Mouse (Mus musculus) hindbrain, embryonic 10.5 days (tissue): ENCODE measurements around the gene Pink1. TPM values are rescaled to one million over a fixed set of nuclear protein-coding genes. Genes with fewer than 3 reads are reported as not detected.
"Not testable (repeated sequence)": the region's sequence is repeated elsewhere in the genome, so short reads cannot be mapped to it uniquely, and the experiment has no call there.

ENCODE experiments used
- DNase-seq: peaks from one replicate; pipeline ENCODE4 v3.0.0-alpha.2; 2017; ENCODE audit warnings: low spot score
- H3K27ac ChIP-seq: fragments of 300-500 bp; sonication (generic); 2 replicates; pipeline ENCODE4 v1.5.1; 2016; ENCODE audit warnings: mild to moderate bottlenecking, moderate library complexity
- H3K27me3 ChIP-seq: fragments of 300-500 bp; sonication (generic); 2 replicates; pipeline ENCODE4 v1.6.1; 2016; ENCODE audit warnings: mild to moderate bottlenecking; ENCODE audit not compliant: poor library complexity, insufficient read depth, severe bottlenecking
- H3K36me3 ChIP-seq: fragments of 300-500 bp; sonication (generic); 2 replicates; pipeline ENCODE4 v1.6.1; 2016; ENCODE audit warnings: mild to moderate bottlenecking, moderate library complexity
- H3K4me1 ChIP-seq: fragments of 300-500 bp; sonication (generic); replicated peaks from 2 replicates; pipeline ENCODE4 v1.6.1; 2016; ENCODE audit warnings: mild to moderate bottlenecking
- H3K4me3 ChIP-seq: fragments of 300-500 bp; sonication (generic); 2 replicates; pipeline ENCODE4 v1.5.1; 2016; ENCODE audit warnings: mild to moderate bottlenecking, moderate library complexity
- H3K9me3 ChIP-seq: fragments of 300-500 bp; sonication (generic); 2 replicates; pipeline ENCODE4 v1.6.1; 2016; ENCODE audit warnings: mild to moderate bottlenecking, moderate library complexity
- WGBS: fragments of 180-500 bp; shearing (Covaris S2); methylation state at CpG from one replicate; pipeline ENCODE4 v1.1.7; 2016; 5-methylcytosine and 5-hydroxymethylcytosine counted together
- polyA plus RNA-seq: library from polyadenylated mRNA; unstranded; fragments of >200 nt; fragmentation: Nextera tagmentation; extraction: Ambion mirVana; gene quantifications from 2 replicates; pipeline ENCODE4 v1.2.1, GENCODE M21; 2016

The Pink1 gene
- polyA plus RNA-seq, 1 experiment from 2014 or later: 52.2 TPM

DNA sequence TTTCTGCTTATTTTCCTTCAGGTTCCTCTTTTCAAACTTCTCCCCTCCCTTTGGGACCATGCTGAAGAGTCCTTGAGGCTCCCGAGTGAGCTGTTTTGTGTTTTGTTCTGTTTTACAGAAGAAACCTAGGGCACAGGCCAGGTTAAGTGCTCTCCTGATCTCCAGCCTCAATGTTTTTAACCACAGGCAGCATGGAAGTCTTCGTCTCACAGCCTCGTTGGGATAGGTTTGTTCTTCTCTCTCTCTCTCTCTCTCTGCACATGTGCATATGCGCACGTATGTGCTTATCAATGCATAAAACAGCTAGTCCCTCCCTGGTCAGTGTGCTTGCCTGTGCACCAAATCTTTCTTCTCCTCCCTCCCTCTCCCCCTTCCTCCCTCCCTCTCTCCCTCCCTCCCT lies 10.8 kb upstream of the Pink1 start:
- DNase-seq: no peak
- Histone ChIP-seq H3K27me3 (peaks cover 4% of the 10 kb centered on the region), H3K36me3 (no peaks in the 10 kb centered on the region), H3K27ac (no peak overlapping the region), H3K4me1 (0 out of 2 replicates have a peak, but pooled peaks cover 3% of the 10 kb centered on the region), H3K4me3 (no peak overlapping the region), H3K9me3 (no peaks in the 10 kb centered on the region)
- 80% methylated on average over 5 of the region's 5 CpGs for WGBS

DNA sequence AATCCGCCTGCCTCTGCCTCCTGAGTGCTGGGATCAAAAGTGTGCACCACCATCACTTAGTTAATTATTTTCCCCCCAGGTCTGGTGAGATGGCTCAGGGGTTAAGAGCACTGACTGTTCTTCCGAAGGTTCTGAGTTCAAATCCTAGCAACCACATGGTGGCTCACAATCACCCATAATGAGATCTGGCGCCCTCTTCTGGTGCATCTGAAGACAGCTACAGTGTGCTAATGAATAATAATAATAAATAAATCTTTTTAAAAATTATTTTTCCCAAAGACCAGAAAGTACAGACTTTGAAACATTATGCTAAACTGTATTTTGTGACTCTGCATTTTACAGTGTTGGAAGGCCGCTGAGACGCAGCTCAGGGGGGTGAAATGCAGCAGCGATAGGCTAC lies 9.5 kb upstream of the Pink1 start:
- Histone ChIP-seq H3K27ac (no peak overlapping the region), H3K4me1 (0 out of 2 replicates have a peak, but pooled peaks cover 3% of the 10 kb centered on the region), H3K27me3 (peaks cover 11% of the 10 kb centered on the region), H3K4me3 (no peak overlapping the region), H3K36me3 (no peaks in the 10 kb centered on the region), H3K9me3 (no peaks in the 10 kb centered on the region)
- 88% methylated on average over 6 of the region's 6 CpGs for WGBS
- no peak for DNase-seq

DNA sequence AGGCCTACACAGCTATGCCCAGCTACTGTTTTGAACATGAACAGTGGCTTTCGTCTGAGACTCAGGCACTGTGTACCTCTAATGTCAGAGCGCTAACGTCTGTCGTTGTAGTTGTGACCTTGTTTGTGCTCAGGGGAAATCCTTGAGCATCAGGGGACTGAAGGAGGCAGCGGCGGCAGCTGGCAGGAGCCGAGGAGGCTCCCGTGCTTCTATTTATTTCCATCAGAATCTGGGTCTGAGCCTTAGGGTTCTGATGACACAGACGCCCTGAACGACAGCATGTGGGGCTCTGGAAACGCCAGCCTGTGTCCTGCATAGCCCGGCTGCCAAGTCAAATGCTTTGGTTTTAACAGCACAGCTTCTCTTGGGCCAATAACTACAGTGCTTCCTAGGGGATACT lies 8.9 kb upstream of the Pink1 start:
- WGBS: 84% methylated on average over 12 of the region's 12 CpGs
- Histone ChIP-seq H3K9me3 (no peaks in the 10 kb centered on the region), H3K4me1 (0 out of 2 replicates have a peak, but pooled peaks cover 7% of the 10 kb centered on the region), H3K4me3 (no peak overlapping the region), H3K36me3 (no peaks in the 10 kb centered on the region), H3K27me3 (peaks cover 14% of the 10 kb centered on the region), H3K27ac (no peak overlapping the region)
- no peak for DNase-seq

DNA sequence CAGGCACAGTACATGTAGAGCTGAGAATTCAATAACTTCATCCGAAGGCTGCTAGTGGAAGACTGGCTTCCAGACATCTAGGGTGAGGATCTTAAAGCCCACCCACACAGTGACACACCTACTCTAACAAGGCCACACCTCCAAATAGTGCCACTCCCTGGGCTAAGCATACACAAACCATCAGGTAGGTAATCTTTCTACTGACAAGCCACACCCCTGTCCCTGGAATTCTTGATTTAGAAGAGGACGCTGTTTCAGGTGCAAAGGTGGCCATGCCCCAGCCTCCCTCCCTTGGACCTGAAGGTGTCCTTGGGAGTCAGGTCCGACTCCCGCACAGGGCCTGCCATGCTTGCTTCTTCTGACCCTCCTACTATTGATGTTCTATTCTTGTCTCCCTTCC lies 7.0 kb upstream of the Pink1 start:
- 83% methylated on average over 4 of the region's 4 CpGs for WGBS
- H3K27me3 ChIP-seq: peaks cover 14% of the 10 kb centered on the region
- no peaks in the 10 kb centered on the region for H3K9me3 ChIP-seq
- no peak overlapping the region for H3K4me3 ChIP-seq
- no peak for DNase-seq
- H3K36me3 ChIP-seq: no peaks in the 10 kb centered on the region
- H3K4me1 ChIP-seq: 0 out of 2 replicates have a peak, but pooled peaks cover 9% of the 10 kb centered on the region
- no peak overlapping the region for H3K27ac ChIP-seq

DNA sequence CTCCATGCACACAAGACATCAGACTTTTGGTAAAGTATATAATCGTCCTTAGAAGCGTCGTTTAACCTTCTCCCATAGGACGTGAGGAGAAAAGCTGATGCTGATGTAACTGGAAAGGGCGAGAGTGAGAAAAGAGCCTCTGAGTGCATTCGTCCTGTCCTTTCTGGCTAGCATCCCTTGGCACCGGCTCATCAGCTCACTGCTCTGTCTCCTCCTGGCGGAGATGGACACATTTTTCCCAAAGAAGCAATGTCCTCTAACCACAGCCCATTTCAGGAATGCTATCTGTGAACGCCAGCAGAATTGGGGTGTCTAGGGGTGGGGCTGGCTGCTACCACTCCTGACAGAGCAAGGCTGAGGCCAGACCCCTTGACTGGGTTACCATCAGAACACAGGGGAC lies 5.5 kb upstream of the Pink1 start:
- no peak for DNase-seq
- WGBS: 85% methylated on average over 9 of the region's 9 CpGs
- 0 out of 2 replicates have a peak, but pooled peaks cover 12% of the 10 kb centered on the region for H3K4me1 ChIP-seq
- H3K27me3 ChIP-seq: peaks cover 14% of the 10 kb centered on the region
- H3K4me3 ChIP-seq: no peak overlapping the region
- no peaks in the 10 kb centered on the region for H3K36me3 ChIP-seq
- no peaks in the 10 kb centered on the region for H3K9me3 ChIP-seq
- H3K27ac ChIP-seq: no peak overlapping the region

DNA sequence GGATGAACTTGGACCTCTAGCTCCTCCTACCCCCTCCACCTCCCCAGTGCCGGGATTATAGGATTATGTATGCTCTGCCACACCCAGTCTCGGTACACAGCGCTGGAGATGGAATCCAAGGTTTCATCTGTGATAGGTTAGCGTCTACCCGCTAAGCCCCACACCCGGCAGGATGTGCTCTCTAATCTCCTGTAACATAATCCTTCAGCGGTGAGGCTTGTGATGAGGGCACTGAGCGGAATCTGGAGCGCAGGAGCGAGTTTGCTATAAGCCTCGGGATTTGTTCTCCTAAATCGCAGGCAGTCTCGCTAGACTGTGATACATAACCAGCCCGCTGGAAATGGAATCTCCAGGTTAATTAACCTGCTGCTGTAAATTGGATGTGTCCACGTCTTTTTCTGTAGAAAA lies 4.2 kb upstream of the Pink1 start:
- H3K27me3 ChIP-seq: peaks cover 14% of the 10 kb centered on the region
- H3K27ac ChIP-seq: no peak overlapping the region
- H3K9me3 ChIP-seq: no peaks in the 10 kb centered on the region
- H3K36me3 ChIP-seq: no peaks in the 10 kb centered on the region
- 28% methylated on average over 15 of the region's 15 CpGs for WGBS
- no peak overlapping the region for H3K4me3 ChIP-seq
- DNase-seq: no peak
- H3K4me1 ChIP-seq: peaks cover 24% of the 10 kb centered on the region

DNA sequence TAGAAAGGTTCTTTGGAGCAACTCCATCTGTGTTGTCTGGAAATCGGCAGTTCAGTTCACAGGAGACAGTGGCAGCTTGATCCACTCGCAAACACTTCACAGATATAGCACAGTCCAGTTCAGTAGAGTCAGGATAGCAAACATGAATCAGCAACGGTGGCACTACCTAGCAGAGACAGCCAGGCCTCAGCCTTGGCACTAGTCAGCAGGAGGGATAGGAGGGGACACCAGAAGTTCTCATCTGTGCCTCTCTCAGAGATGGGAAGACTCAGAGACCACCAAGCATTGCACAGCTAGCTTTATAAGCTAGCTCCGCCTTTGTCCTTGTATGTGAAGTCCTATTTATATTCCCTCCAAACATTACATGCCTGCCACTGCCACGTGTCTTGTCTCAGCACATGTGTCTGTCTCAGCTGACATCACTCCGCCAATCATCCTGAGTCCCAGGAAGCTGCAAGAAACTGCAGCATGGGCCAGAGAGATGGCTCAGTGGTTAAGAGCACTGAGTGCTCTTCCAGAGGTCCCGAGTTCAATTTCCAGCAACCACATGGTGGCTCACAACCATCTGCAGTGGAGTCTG lies 1.9 kb upstream of the Pink1 start:
- no peak for DNase-seq
- peak overlapping the region; percentile 42 for H3K4me3 ChIP-seq
- peaks cover 14% of the 10 kb centered on the region for H3K27me3 ChIP-seq
- WGBS: 79% methylated on average over 7 of the region's 7 CpGs
- no peaks in the 10 kb centered on the region for H3K36me3 ChIP-seq
- H3K27ac ChIP-seq: peak overlapping the region; percentile 56
- peaks cover 42% of the 10 kb centered on the region for H3K4me1 ChIP-seq
- no peaks in the 10 kb centered on the region for H3K9me3 ChIP-seq

DNA sequence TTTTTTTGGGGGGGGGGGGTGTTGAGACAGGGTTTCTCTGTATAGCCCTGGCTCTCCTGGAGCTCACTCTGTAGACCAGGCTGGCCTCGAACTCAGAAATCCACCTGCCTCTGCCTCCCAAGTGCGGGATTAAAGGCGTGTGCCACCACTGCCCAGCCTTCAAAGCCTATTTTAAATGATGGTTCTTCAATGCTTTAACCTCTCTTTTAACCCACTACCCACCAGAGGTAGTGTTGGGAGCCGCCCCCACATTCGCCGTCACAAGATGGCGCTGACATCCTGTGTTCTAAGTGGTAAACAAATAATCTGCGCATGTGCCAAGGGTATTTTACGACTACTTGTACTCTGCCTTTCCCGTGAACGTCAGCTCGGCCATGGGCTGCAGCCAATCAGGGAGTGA lies 1.0 kb upstream of the Pink1 start:
- not testable (repeated sequence) for H3K9me3 ChIP-seq, H3K4me3 ChIP-seq, H3K27ac ChIP-seq, H3K36me3 ChIP-seq, DNase-seq
- WGBS: 59% methylated on average over 11 of the region's 12 CpGs
- Histone ChIP-seq H3K27me3 (peaks cover 14% of the 10 kb centered on the region), H3K4me1 (peaks cover 51% of the 10 kb centered on the region)

DNA sequence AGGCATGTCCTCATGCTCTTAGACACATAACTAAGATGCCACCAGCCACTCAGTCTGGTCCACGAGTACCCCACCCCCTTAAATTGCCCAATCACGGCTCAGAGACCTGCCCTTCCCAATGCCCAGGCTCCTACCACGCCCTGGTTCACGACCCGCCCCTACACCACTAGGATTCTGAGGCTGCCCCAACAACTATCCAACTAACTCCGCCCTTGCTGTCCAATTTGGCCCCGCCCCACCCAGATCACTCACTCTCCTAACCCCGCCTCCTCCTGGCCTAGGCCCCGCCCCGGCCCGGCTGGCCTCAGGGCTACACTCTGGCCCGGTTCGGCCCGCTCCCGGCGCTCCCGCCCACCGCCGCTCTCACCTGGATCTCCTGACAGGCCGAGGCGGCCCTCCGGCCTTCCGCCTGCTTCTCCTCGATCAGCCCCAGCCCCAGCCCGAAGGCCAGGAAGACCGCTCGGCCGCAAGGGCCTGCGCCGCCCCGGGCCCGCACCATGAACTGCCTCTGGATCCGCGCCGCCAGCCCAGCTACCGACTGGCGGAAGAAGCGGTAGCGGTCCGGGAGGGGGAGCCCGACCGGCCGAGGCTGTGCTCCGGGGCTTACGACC lies 536 bp downstream of the Pink1 start:
- 0 out of 2 replicates have a peak, but pooled peaks cover 2% of the 10 kb centered on the region for H3K27me3 ChIP-seq
- peak overlapping the region; percentile 94 for H3K27ac ChIP-seq
- H3K4me3 ChIP-seq: peak overlapping the region; percentile 77
- 1% methylated on average over 45 of the region's 45 CpGs for WGBS
- H3K36me3 ChIP-seq: peaks cover 3% of the 10 kb centered on the region; the same call in 1 of the 2 replicates
- no peaks in the 10 kb centered on the region for H3K9me3 ChIP-seq
- peaks cover 63% of the 10 kb centered on the region for H3K4me1 ChIP-seq
- peak; percentile 91 for DNase-seq

DNA sequence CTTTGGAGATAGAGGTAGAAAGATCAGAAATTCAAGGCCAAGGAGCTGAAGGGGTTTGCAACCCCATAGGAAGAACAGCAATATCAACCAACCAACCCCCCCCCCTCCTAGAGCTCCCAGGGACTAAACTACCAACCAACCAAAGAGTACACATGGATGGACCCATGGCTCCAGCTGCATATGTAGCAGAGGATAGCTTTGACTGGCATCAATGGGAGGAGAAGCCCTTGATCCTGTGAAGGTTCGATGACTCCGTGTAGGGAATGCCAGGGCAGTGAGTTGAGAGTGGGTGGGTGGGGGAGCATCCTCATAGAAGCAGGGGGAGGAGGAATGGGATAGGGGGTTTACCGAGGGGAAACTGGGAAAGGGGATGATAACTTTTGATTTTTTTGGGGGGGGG lies 1.7 kb downstream of the Pink1 start:
- 92% methylated on average over 3 of the region's 3 CpGs for WGBS
- no peaks in the 10 kb centered on the region for H3K27me3 ChIP-seq

DNA sequence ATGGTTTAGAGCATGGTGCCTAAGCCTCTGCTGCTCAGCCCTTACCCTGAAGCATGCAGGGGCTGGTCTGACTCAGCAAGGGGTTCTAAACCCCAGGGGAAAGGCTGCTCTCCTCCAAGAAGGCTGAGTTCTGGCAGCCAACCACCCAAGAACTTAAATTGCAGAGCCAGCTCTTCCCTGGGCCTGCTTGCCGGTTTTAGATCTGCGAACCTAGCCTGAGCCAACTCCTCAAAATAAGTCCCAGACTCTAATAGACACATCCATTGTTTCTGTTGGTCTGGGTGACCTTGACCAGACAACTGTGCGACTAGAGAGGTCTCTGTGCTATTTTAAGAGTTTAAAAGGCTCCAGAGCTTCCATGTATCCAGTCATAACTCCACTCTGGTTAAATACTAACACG lies 2.4 kb downstream of the Pink1 start:
- 67% methylated on average over 4 of the region's 4 CpGs for WGBS
- peaks cover 10% of the 10 kb centered on the region; the same call in 1 of the 2 replicates for H3K36me3 ChIP-seq
- no peak for DNase-seq
- no peak overlapping the region for H3K4me3 ChIP-seq
- H3K27me3 ChIP-seq: no peaks in the 10 kb centered on the region
- H3K4me1 ChIP-seq: peaks cover 63% of the 10 kb centered on the region
- no peaks in the 10 kb centered on the region for H3K9me3 ChIP-seq
- H3K27ac ChIP-seq: peak overlapping the region; percentile 59

More for the DNA sequence above, 1.7 kb downstream of the Pink1 start:
- H3K36me3 ChIP-seq: peaks cover 10% of the 10 kb centered on the region; the same call in 1 of the 2 replicates
- H3K9me3 ChIP-seq: no peaks in the 10 kb centered on the region
- H3K4me3 ChIP-seq: no peak overlapping the region
- no peak overlapping the region for H3K27ac ChIP-seq
- peaks cover 59% of the 10 kb centered on the region for H3K4me1 ChIP-seq
- DNase-seq: no peak

DNA sequence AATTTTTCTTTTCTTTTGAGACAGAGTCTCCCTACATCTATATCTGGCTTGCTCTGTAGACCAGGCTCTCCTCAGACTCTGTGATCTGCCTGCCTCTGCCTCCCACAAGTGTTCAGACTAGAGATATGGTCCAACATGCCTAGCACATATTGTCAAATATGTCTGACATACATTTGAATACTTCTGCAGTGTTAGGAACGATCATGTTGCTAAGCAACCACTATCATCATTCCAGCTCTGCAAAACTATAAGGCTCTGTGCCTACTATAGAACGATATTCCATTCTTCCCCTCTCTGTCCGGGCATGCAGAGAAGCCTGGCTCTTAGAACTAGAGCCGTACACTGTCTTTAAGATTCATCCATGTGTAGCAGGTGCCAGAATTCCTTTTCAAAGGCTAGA lies 3.4 kb downstream of the Pink1 start:
- Histone ChIP-seq H3K9me3 (no peaks in the 10 kb centered on the region), H3K4me3 (no peak overlapping the region), H3K27ac (no peak overlapping the region), H3K27me3 (no peaks in the 10 kb centered on the region), H3K36me3 (peaks cover 11% of the 10 kb centered on the region), H3K4me1 (peaks cover 62% of the 10 kb centered on the region)
- WGBS: 42% methylated on average over 4 of the region's 4 CpGs
- no peak for DNase-seq

DNA sequence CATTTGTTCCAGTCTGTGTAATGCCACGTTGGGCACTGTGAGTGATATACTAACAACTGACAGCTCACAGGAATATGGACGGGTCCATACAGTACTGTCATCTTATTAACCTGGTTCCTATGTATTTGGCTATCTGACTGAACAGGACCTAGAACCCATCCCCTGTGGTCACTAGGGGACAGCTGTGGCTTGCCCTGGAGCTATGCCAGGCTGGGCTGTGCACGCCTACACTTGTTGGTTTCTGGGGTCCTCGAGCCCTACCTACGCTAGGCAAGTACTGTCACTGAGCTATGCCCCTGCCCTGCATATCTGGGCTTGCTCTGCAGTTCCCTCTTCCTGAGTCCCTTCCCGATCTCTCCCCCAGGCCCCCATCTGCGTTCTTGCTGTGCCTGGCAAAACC lies 4.6 kb downstream of the Pink1 start:
- H3K27ac ChIP-seq: no peak overlapping the region
- peaks cover 24% of the 10 kb centered on the region for H3K36me3 ChIP-seq
- H3K4me1 ChIP-seq: peaks cover 60% of the 10 kb centered on the region
- 0 out of 2 replicates have a peak, but pooled peaks cover 2% of the 10 kb centered on the region for H3K9me3 ChIP-seq
- DNase-seq: no peak
- no peak overlapping the region for H3K4me3 ChIP-seq
- WGBS: 82% methylated on average over 7 of the region's 7 CpGs
- H3K27me3 ChIP-seq: no peaks in the 10 kb centered on the region
